Mouse (Mus musculus) C2C12 (cell line): ENCODE results near the gene Cd86. TPM values are rescaled to one million over a fixed set of nuclear protein-coding genes. Genes with fewer than 3 reads are reported as not detected.

Experiments
- H3K27me3 ChIP-seq: one replicate; pipeline ENCODE4 v1.6.1; 2011; ENCODE audit not compliant: control insufficient read depth, insufficient read depth, insufficient read length
- H3K36me3 ChIP-seq: one replicate; pipeline ENCODE4 v1.6.1; 2011; ENCODE audit not compliant: control insufficient read depth, insufficient read depth
- H3K4me3 ChIP-seq: one replicate; pipeline ENCODE4 v1.5.1; 2011; ENCODE audit warnings: mild to moderate bottlenecking, control low read depth; ENCODE audit not compliant: poor library complexity, insufficient read depth, severe bottlenecking
- H3K79me2 ChIP-seq: one replicate; pipeline ENCODE4 v1.6.1; 2011; ENCODE audit not compliant: control insufficient read depth, insufficient read depth
- H3K79me3 ChIP-seq: one replicate; pipeline ENCODE4 v1.6.1; 2011; ENCODE audit warnings: low read depth, control low read depth
- H3ac ChIP-seq: one replicate; pipeline ENCODE3; 2011; ENCODE audit warnings: low read depth; ENCODE audit not compliant: control insufficient read depth, insufficient read length
- CEBPB ChIP-seq: IDR thresholded peaks from one replicate; pipeline ENCODE4 v1.6.1; 2011; ENCODE audit warnings: low read depth, mild to moderate bottlenecking, control low read depth, moderate library complexity
- CTCF ChIP-seq: IDR thresholded peaks from one replicate; pipeline ENCODE4 v1.5.1; 2011; ENCODE audit not compliant: control insufficient read depth, insufficient read depth, insufficient read length
- FOSL1 ChIP-seq: IDR thresholded peaks from one replicate; pipeline ENCODE4 v1.8.0; 2011; ENCODE audit warnings: mild to moderate bottlenecking, low read length; ENCODE audit not compliant: poor library complexity, insufficient read depth, severe bottlenecking
- MAX ChIP-seq: IDR thresholded peaks from one replicate; pipeline ENCODE4 v1.6.1; 2011; ENCODE audit warnings: mild to moderate bottlenecking, control low read depth
- MYOD1 ChIP-seq: IDR thresholded peaks from one replicate; pipeline ENCODE4 v1.6.1; 2011; ENCODE audit warnings: low read depth; ENCODE audit not compliant: control insufficient read depth, insufficient read length
- MYOG ChIP-seq: IDR thresholded peaks from one replicate; pipeline ENCODE4 v1.6.1; 2011; ENCODE audit not compliant: control insufficient read depth, insufficient read length; ENCODE audit errors: extremely low read depth
- USF1 ChIP-seq: IDR thresholded peaks from one replicate; pipeline ENCODE4 v1.6.1; 2011; ENCODE audit warnings: low read depth, mild to moderate bottlenecking, control low read depth, moderate library complexity
- polyA plus RNA-seq: library from polyadenylated mRNA; unstranded; fragments of >200 nt; fragmentation: generic; extraction: Trizol; gene quantifications from one replicate; pipeline ENCODE4 v1.2.1, GENCODE M21; 2012; ENCODE audit warnings: missing spikeins

Cd86 gene
- polyA plus RNA-seq, 1 experiment = not detected

- Histone ChIP-seq H3K79me3 (no peaks in the 10 kb centered on the region), H3K27me3 (no peaks in the 10 kb centered on the region), H3K4me3 (no peak overlapping the region), H3ac (no peak overlapping the region), H3K79me2 (no peaks in the 10 kb centered on the region), H3K36me3 (no peaks in the 10 kb centered on the region)
- TF ChIP-seq MYOD1 (no peak), CEBPB (no peak), MYOG (no peak), FOSL1 (no peak), USF1 (no peak), CTCF (no peak), MAX (no peak)
Measured at GRCm38 (mm10) chr16:36622320-36622719, 43.6 kb downstream of the Cd86 start.

- H3K27me3 ChIP-seq = no peaks in the 10 kb centered on the region
- H3K36me3 ChIP-seq = no peaks in the 10 kb centered on the region
- H3K79me2 ChIP-seq = no peaks in the 10 kb centered on the region
- TF ChIP-seq CEBPB = no peak
- TF ChIP-seq MYOD1 = no peak
- TF ChIP-seq USF1 = no peak
- no peak for TF ChIP-seq MAX
- no peak for TF ChIP-seq CTCF
- TF ChIP-seq MYOG = no peak
- TF ChIP-seq FOSL1 = no peak
- no peaks in the 10 kb centered on the region for H3K79me3 ChIP-seq
- H3K4me3 ChIP-seq = no peak overlapping the region
- H3ac ChIP-seq = no peak overlapping the region
Measured at GRCm38 (mm10) chr16:36621108-36621507, 44.8 kb downstream of the Cd86 start.

GRCm38 (mm10) chr16:36613701-36614100 is 52.2 kb downstream of the Cd86 start:
- Histone ChIP-seq H3ac (no peak overlapping the region), H3K36me3 (no peaks in the 10 kb centered on the region), H3K4me3 (no peak overlapping the region), H3K79me2 (no peaks in the 10 kb centered on the region), H3K27me3 (no peaks in the 10 kb centered on the region), H3K79me3 (no peaks in the 10 kb centered on the region)
- TF ChIP-seq MAX (no peak), MYOG (no peak), MYOD1 (no peak), FOSL1 (no peak), USF1 (no peak), CEBPB (no peak), CTCF (no peak)

GRCm38 (mm10) chr16:36602632-36603031 is 63.2 kb downstream of the Cd86 start:
- H3K27me3 ChIP-seq = no peaks in the 10 kb centered on the region
- H3K79me3 ChIP-seq = no peaks in the 10 kb centered on the region
- no peak for TF ChIP-seq USF1
- TF ChIP-seq FOSL1 = no peak
- H3ac ChIP-seq = no peak overlapping the region
- no peak overlapping the region for H3K4me3 ChIP-seq
- H3K36me3 ChIP-seq = no peaks in the 10 kb centered on the region
- no peaks in the 10 kb centered on the region for H3K79me2 ChIP-seq

GRCm38 (mm10) chr16:36598265-36598664 is 67.6 kb downstream of the Cd86 start:
- H3K36me3 ChIP-seq = no peaks in the 10 kb centered on the region
- no peaks in the 10 kb centered on the region for H3K79me2 ChIP-seq
- no peaks in the 10 kb centered on the region for H3K79me3 ChIP-seq
- H3ac ChIP-seq = no peak overlapping the region
- no peak overlapping the region for H3K4me3 ChIP-seq
- no peak for TF ChIP-seq MYOG
- no peak for TF ChIP-seq CTCF
- TF ChIP-seq FOSL1 = no peak
- TF ChIP-seq USF1 = no peak
- TF ChIP-seq MAX = no peak
- TF ChIP-seq CEBPB = no peak
- TF ChIP-seq MYOD1 = no peak
- H3K27me3 ChIP-seq = no peaks in the 10 kb centered on the region

GRCm38 (mm10) chr16:36596671-36597410 is 69.0 kb downstream of the Cd86 start:
- Histone ChIP-seq H3K36me3 (no peaks in the 10 kb centered on the region), H3K79me3 (no peaks in the 10 kb centered on the region), H3K4me3 (no peak overlapping the region), H3ac (no peak overlapping the region), H3K79me2 (no peaks in the 10 kb centered on the region), H3K27me3 (no peaks in the 10 kb centered on the region)
- no peak for TF ChIP-seq CEBPB
- no peak for TF ChIP-seq FOSL1
- no peak for TF ChIP-seq CTCF
